Mouse (Mus musculus) megakaryocyte, embryonic 14.5 days (primary cell): ENCODE data around the gene Speg.

Source experiments
- FLI1 ChIP-seq: IDR thresholded peaks from 2 replicates; pipeline ENCODE4 v1.6.1; 2012; ENCODE audit warnings: low read length, inconsistent platforms, mixed read lengths
- GATA1 ChIP-seq: IDR thresholded peaks from 3 replicates; pipeline ENCODE4 v1.6.1; 2012; ENCODE audit warnings: mixed read lengths, low read length, inconsistent platforms, borderline replicate concordance

DNA sequence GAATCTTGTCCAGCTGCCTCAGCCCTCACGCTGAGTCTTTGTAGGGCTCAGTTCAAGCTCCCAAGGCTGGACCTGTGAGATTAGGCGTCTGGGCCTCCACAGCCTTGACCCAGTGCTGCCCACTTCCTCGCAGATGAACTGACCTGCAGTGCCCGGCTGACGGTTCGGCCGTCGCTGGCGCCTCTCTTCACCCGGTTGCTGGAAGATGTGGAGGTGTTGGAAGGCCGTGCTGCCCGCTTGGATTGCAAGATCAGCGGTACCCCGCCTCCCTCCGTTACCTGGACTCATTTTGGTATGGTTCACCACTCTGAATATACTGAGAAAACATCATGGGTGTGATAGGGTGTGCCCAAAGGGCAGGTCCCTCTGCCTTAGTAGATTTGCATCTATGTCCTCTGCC, 31.1 kb downstream of the Speg start:
- TF ChIP-seq GATA1 (no peak), FLI1 (no peak)
